Mouse (Mus musculus) midbrain, embryonic 12.5 days (tissue): ENCODE data around the gene Ezr. TPM values are rescaled to one million over a fixed set of nuclear protein-coding genes. Genes with fewer than 3 reads are reported as not detected.

Experiments
- ATAC-seq: fragments of 200-750 bp; cut with Nextera tagmentation; 2 replicates; pipeline ENCODE4 v1.8.0; 2017; ENCODE audit warnings: low read depth, moderate TSS enrichment, moderate library complexity; ENCODE audit not compliant: low FRiP score
- H3K27ac ChIP-seq: fragments of 300-500 bp; sonication (generic); replicated peaks from 2 replicates; pipeline ENCODE4 v1.5.1; 2016; ENCODE audit warnings: mild to moderate bottlenecking
- H3K27me3 ChIP-seq: fragments of 300-500 bp; sonication (generic); 2 replicates; pipeline ENCODE4 v1.6.1; 2016; ENCODE audit warnings: mild to moderate bottlenecking
- H3K36me3 ChIP-seq: fragments of 300-500 bp; sonication (generic); 2 replicates; pipeline ENCODE4 v1.6.1; 2016
- H3K4me1 ChIP-seq: fragments of 300-500 bp; sonication (generic); 2 replicates; pipeline ENCODE4 v1.6.1; 2016
- H3K4me2 ChIP-seq: fragments of 300-500 bp; sonication (generic); replicated peaks from 2 replicates; pipeline ENCODE4 v1.6.1; 2016; ENCODE audit warnings: mild to moderate bottlenecking, moderate library complexity
- H3K4me3 ChIP-seq: fragments of 300-500 bp; sonication (generic); 2 replicates; pipeline ENCODE4 v1.5.1; 2016; ENCODE audit warnings: mild to moderate bottlenecking
- H3K9ac ChIP-seq: fragments of 300-500 bp; sonication (generic); replicated peaks from 2 replicates; pipeline ENCODE4 v1.6.1; 2016; ENCODE audit warnings: mild to moderate bottlenecking, moderate library complexity
- H3K9me3 ChIP-seq: fragments of 300-500 bp; sonication (generic); 2 replicates; pipeline ENCODE4 v1.6.1; 2016; ENCODE audit warnings: mild to moderate bottlenecking
- WGBS: fragments of 180-500 bp; shearing (Covaris S2); methylation state at CpG from one replicate; pipeline ENCODE4 v1.1.7; 2016; 5-methylcytosine and 5-hydroxymethylcytosine counted together
- polyA plus RNA-seq: library from polyadenylated mRNA; unstranded; fragments of >200 nt; fragmentation: Nextera tagmentation; extraction: Ambion mirVana; gene quantifications from 2 replicates; pipeline ENCODE4 v1.2.1, GENCODE M21; 2016

Ezr gene
- polyA plus RNA-seq, 1 experiment from 2014 or later, result 53.2 TPM

DNA sequence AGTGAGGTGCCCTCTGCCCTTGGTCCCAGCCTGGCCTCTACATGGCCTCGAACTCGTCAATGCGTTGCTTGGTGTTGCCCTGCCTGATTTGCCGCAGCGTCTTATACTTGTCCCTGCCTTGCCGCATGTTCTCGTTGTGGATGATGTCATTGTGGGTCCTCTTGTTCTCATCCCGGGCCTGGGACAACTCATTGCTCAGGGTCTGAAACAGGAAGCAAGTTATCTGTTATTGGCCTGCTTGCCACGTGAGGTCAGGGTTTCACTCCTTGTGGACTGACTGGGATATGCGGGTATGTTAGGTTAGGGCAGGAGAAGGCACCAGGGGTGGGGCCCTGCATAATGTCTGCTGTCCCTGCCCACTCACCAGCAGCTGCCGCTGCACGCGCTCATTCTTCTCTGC is 43.3 kb downstream of the Ezr start:
- peaks cover 50% of the 10 kb centered on the region for H3K4me1 ChIP-seq

DNA sequence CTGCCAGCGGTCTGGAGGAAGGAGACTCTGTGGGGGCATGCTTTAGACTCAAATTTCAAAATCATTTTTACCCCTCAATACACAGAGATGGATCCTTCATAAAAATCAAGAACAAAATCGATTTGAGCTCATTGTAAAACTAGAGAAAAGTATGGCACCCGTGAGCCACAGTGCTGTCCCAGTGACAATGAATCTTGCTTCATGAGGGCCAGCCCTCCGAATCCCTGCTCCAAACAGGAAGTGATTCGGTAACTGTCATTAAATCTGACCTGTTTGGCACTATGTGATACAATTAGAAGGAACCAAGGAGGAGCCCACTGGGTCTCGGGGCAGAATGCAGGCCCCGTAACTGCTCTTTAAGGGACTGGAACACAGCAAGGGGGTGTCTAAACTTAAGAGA is 43.7 kb downstream of the Ezr start:
- peaks cover 19% of the 10 kb centered on the region for H3K27me3 ChIP-seq
- peaks cover 18% of the 10 kb centered on the region for H3K36me3 ChIP-seq
- no peak for ATAC-seq
- no peaks in the 10 kb centered on the region for H3K9me3 ChIP-seq
- H3K4me1 ChIP-seq, result peaks cover 48% of the 10 kb centered on the region
- H3K27ac ChIP-seq, result no peak overlapping the region
- no peak overlapping the region for H3K4me2 ChIP-seq
- 91% methylated on average over 7 of the region's 7 CpGs for WGBS
- H3K4me3 ChIP-seq, result no peak overlapping the region
- no peak overlapping the region for H3K9ac ChIP-seq

More for the DNA sequence above, 43.3 kb downstream of the Ezr start:
- no peak for ATAC-seq
- no peak overlapping the region for H3K4me2 ChIP-seq
- 95% methylated on average over 13 of the region's 13 CpGs for WGBS
- peaks cover 18% of the 10 kb centered on the region for H3K36me3 ChIP-seq
- H3K27ac ChIP-seq, result no peak overlapping the region
- H3K4me3 ChIP-seq, result no peak overlapping the region
- H3K9ac ChIP-seq, result no peak overlapping the region
- no peaks in the 10 kb centered on the region for H3K9me3 ChIP-seq
- peaks cover 23% of the 10 kb centered on the region for H3K27me3 ChIP-seq

DNA sequence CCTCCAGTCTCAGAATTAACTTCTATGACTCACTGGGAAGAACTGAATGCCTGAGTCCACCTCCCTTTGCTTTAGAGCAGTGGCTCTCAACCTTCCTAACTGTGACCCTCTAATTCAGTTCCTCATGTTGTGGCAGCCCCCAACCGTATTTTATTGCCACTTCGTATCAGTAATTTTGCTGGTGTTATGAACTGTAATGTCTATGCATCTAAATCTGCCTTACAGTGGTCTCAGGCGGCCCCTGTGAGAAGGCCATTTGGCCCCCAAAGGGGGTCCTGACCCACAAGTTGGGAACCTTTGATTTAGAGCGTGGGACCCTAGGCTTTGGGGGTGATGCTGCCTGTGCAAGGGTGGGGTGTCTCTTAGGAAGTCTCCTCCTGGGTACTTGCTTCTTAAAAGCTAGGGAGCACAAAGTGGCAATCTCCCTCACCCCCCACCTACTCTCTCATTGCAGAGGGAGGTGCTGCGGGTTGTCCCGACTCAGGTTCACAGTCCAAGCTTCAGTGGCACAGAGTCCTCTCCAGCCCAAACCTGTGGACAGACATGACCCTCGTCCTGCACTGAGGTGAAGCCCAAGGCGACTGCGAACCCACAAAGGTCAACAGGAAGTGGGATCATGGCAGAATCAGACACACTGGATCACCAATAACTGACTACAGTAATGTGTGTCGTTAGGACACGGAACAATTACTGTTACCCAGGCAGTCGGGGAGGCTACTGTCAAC is 45.1 kb downstream of the Ezr start:
- H3K27me3 ChIP-seq, result peaks cover 9% of the 10 kb centered on the region
- H3K9me3 ChIP-seq, result no peaks in the 10 kb centered on the region
- peaks cover 38% of the 10 kb centered on the region for H3K4me1 ChIP-seq
- WGBS, result 72% methylated on average over 12 of the region's 12 CpGs
- H3K4me2 ChIP-seq, result no peak overlapping the region
- no peak overlapping the region for H3K27ac ChIP-seq
- H3K4me3 ChIP-seq, result no peak overlapping the region
- H3K9ac ChIP-seq, result no peak overlapping the region
- H3K36me3 ChIP-seq, result peaks cover 18% of the 10 kb centered on the region
- ATAC-seq, result no peak

GRCm38 (mm10) chr17:6736306-6737272 is 46.0 kb downstream of the Ezr start:
- H3K9ac ChIP-seq, result no peak overlapping the region
- H3K9me3 ChIP-seq, result no peaks in the 10 kb centered on the region
- 18% methylated on average over 15 of the region's 15 CpGs for WGBS
- H3K27ac ChIP-seq, result no peak overlapping the region
- ATAC-seq, result no peak
- H3K36me3 ChIP-seq, result peaks cover 11% of the 10 kb centered on the region
- H3K4me2 ChIP-seq, result no peak overlapping the region; the same call in 1 of the 2 replicates
- peaks cover 9% of the 10 kb centered on the region; the same call in 1 of the 2 replicates for H3K27me3 ChIP-seq
- H3K4me3 ChIP-seq, result no peak overlapping the region
- peaks cover 34% of the 10 kb centered on the region for H3K4me1 ChIP-seq

DNA sequence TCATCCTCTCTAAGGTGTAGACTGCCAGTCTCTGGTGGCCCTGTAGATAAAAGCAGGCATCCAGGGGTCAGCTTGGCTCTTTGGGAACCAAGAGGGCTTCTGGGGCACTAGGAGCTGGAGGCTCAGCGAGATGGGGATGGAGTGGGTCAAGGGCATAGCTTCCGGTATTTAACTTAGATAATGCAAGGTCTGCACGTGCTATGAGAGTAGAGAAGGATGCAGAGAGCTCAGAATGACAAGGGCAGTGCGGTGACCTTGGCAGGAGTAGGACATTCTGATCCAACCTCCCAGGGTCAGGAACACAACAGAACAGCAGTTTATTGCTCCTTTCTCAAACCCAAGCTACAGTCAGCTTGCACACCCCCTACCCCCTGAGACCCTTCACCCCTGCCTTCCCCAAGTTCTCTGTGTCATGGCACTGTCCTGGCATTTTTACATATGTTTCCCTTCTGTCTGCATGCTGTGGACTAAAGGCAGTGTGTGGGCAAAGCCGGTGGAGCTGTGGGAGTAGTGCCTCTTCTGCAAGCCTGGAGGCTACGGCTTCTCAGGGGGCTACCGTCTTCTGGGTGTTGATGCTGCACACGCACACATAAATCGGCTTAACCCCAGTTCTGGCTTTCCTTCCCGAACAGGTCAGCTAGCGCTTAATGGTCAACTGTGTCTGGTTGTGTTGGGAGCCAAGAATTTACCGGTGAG is 47.7 kb downstream of the Ezr start:
- H3K27ac ChIP-seq, result no peak overlapping the region
- no peak overlapping the region for H3K4me2 ChIP-seq
- no peak overlapping the region for H3K4me3 ChIP-seq
- H3K4me1 ChIP-seq, result peaks cover 23% of the 10 kb centered on the region
- peaks cover 10% of the 10 kb centered on the region for H3K36me3 ChIP-seq
- no peaks in the 10 kb centered on the region for H3K9me3 ChIP-seq
- H3K9ac ChIP-seq, result no peak overlapping the region
- H3K27me3 ChIP-seq, result peaks cover 9% of the 10 kb centered on the region; the same call in 1 of the 2 replicates
- WGBS, result 92% methylated on average over 12 of the region's 12 CpGs
- ATAC-seq, result no peak

- Histone ChIP-seq H3K9me3 (no peaks in the 10 kb centered on the region), H3K4me3 (no peak overlapping the region), H3K36me3 (no peaks in the 10 kb centered on the region), H3K9ac (no peak overlapping the region), H3K4me1 (peaks cover 29% of the 10 kb centered on the region), H3K27ac (no peak overlapping the region), H3K4me2 (no peak overlapping the region), H3K27me3 (no peaks in the 10 kb centered on the region; the same call in 1 of the 2 replicates)
- 93% methylated on average over 10 of the region's 10 CpGs for WGBS
- no peak for ATAC-seq
Observed at GRCm38 (mm10) chr17:6733322-6733875, 49.2 kb downstream of the Ezr start.

- no peak overlapping the region for H3K27ac ChIP-seq
- peaks cover 24% of the 10 kb centered on the region for H3K4me1 ChIP-seq
- no peaks in the 10 kb centered on the region for H3K9me3 ChIP-seq
- ATAC-seq, result no peak
- no peak overlapping the region for H3K9ac ChIP-seq
- WGBS, result 97% methylated on average over 4 of the region's 4 CpGs
- H3K4me3 ChIP-seq, result no peak overlapping the region
- no peaks in the 10 kb centered on the region for H3K36me3 ChIP-seq
- H3K4me2 ChIP-seq, result no peak overlapping the region
- no peaks in the 10 kb centered on the region; the same call in 1 of the 2 replicates for H3K27me3 ChIP-seq
Observed at GRCm38 (mm10) chr17:6732665-6733064, 49.9 kb downstream of the Ezr start.

DNA sequence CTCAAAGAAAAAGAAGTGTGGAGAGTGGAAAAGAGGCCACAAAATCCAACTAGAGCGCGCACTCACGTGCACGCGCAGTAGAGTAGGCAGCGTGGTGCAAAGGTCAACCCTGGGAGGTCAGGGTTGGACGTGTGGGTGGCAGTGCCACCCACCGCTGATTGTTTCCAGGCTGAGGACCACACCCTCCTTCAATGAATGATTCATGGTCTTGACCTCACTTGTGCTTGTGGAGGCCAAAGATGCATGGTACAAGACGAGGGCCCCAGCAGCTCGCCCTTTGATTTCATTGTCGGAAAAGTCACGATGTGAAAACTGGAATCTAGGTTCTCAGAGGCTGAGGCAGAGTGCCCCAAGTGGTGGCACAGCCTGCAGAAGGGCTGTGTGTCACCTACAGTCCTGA is 51.0 kb downstream of the Ezr start:
- no peaks in the 10 kb centered on the region; the same call in 1 of the 2 replicates for H3K27me3 ChIP-seq
- no peak overlapping the region for H3K27ac ChIP-seq
- H3K4me1 ChIP-seq, result peaks cover 13% of the 10 kb centered on the region
- H3K4me2 ChIP-seq, result no peak overlapping the region
- H3K4me3 ChIP-seq, result no peak overlapping the region
- H3K9ac ChIP-seq, result no peak overlapping the region
- no peaks in the 10 kb centered on the region for H3K9me3 ChIP-seq
- 90% methylated on average over 12 of the region's 12 CpGs for WGBS
- no peak for ATAC-seq
- H3K36me3 ChIP-seq, result no peaks in the 10 kb centered on the region

DNA sequence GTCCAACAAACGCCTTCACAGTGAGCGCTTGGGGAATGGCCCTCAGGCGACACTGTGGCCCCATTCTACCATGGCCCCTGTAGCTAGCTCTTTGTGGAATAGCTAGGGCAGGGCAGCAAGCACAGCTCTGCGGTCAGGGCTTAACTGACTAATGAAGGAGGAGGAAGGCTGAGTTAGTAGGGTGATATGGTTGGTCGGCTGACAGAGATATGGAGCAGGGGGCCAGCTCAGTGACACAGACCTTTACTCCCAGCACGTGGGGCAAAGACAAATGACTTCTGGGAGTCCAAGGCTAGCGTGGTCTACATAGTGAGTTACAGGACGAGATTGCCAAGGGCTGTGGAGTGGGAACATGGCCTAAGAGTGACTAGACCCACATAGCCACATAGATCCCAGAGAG is 51.5 kb downstream of the Ezr start:
- peaks cover 8% of the 10 kb centered on the region for H3K4me1 ChIP-seq
- no peaks in the 10 kb centered on the region for H3K27me3 ChIP-seq
- ATAC-seq, result no peak
- H3K27ac ChIP-seq, result no peak overlapping the region
- H3K4me2 ChIP-seq, result no peak overlapping the region
- no peaks in the 10 kb centered on the region for H3K36me3 ChIP-seq
- 81% methylated on average over 8 of the region's 8 CpGs for WGBS
- no peaks in the 10 kb centered on the region for H3K9me3 ChIP-seq
- no peak overlapping the region for H3K9ac ChIP-seq
- no peak overlapping the region for H3K4me3 ChIP-seq

GRCm38 (mm10) chr17:6729244-6729742 is 53.3 kb downstream of the Ezr start:
- 13% methylated on average over 6 of the region's 6 CpGs for WGBS
- H3K4me2 ChIP-seq, result no peak overlapping the region
- H3K36me3 ChIP-seq, result no peaks in the 10 kb centered on the region
- H3K27ac ChIP-seq, result 0 out of 2 replicates have a peak overlapping the region, but pooled peaks have one; percentile 49
- ATAC-seq, result no peak
- H3K4me1 ChIP-seq, result peaks cover 6% of the 10 kb centered on the region
- no peak overlapping the region for H3K9ac ChIP-seq
- no peak overlapping the region for H3K4me3 ChIP-seq
- H3K27me3 ChIP-seq, result no peaks in the 10 kb centered on the region
- H3K9me3 ChIP-seq, result no peaks in the 10 kb centered on the region

GRCm38 (mm10) chr17:6727996-6728610 is 54.5 kb downstream of the Ezr start:
- Histone ChIP-seq H3K4me2 (no peak overlapping the region), H3K4me1 (peaks cover 6% of the 10 kb centered on the region), H3K4me3 (no peak overlapping the region), H3K9ac (no peak overlapping the region), H3K27ac (no peak overlapping the region), H3K36me3 (no peaks in the 10 kb centered on the region), H3K27me3 (no peaks in the 10 kb centered on the region), H3K9me3 (no peaks in the 10 kb centered on the region)
- 95% methylated on average over 12 of the region's 12 CpGs for WGBS
- no peak for ATAC-seq
